Mouse (Mus musculus) left cerebral cortex, adult 8-10 months (tissue): ENCODE measurements around the gene Tmem132e. TPM values are rescaled to one million over a fixed set of nuclear protein-coding genes. Genes with fewer than 3 reads are reported as not detected.

ENCODE experiments used
- DNase-seq, 2 experiments: peaks; one replicate each; pipeline ENCODE4 v3.0.0; 2022; ENCODE audit warnings: low spot score in 2 of 2
- total RNA-seq, 4 experiments: library from RNA; stranded (reverse); gene quantifications; 2 replicates each; pipeline ENCODE4 v1.2.4; 2022

The Tmem132e gene
- total RNA-seq, 4 experiments from 2014 or later: 16.2 to 17.7 (median 17.1) TPM

GRCm38 (mm10) chr11:82428801-82429200 lies 40.1 kb downstream of the Tmem132e start:
- DNase-seq: no peak

GRCm38 (mm10) chr11:82434091-82434831 lies 45.6 kb downstream of the Tmem132e start:
- DNase-seq: no peak

DNA sequence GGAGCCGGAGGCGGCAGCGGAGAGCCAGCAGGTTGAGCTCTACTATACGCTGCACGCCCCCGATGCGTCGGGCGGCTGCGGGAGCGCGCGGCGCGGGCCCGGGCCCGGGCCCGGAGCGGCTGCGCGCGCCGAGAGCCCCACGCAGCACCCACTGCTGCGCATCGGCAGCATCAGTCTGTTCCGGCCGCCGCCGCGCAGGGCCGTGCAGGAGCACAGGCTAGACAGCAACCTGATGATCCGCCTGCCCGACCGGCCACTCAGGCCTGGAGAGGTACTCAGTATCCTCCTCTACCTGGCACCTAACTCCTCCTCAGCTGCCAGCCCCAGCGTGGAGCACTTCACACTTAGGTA lies 46.1 kb downstream of the Tmem132e start:
- no peak for DNase-seq

DNA sequence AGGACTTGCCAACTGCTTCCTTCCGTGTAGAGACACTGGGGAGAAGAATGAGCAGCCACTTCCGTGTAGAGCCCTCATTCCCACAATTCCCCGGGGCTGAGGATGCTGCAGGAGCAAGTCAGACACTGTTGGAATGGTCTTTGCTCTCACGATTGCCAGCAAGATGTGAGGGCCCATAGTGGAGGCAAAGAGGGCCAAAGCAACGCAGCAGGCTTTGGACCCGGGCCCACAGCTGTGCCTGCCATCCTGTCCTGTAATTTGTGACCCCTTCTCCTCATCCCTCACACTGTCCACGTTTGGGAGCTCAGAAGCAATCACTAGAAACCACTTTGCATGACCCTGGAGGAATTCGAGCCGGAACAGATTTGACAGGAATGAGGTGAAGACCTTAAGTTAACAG lies 59.8 kb downstream of the Tmem132e start:
- no peak for DNase-seq

GRCm38 (mm10) chr11:82452516-82452915 lies 63.8 kb downstream of the Tmem132e start:
- DNase-seq: no peak

DNA sequence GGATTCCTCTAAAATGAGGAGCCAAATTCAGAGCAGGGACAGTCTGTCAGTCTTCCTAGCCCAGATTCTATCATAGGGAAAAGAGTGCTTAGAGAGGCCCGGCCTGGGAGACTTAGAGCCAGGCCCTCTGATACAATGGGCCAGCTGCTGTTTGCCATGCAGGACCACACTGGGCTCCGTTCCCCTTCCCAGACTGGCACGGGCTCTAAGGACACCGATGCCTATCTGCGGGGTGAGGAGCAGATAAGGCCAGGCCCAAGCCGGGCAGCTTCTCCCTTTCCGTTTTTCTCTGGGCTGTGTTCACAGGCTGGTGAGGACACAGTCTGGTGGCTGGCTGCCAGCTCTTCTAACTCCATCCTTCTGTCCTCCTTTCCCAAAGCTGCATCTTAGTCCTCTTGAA lies 64.5 kb downstream of the Tmem132e start:
- DNase-seq: no peak

- DNase-seq: peak in 1 of 2 experiments; percentile 52
Observed at GRCm38 (mm10) chr11:82461326-82461725, 72.6 kb downstream of the Tmem132e start.

DNA sequence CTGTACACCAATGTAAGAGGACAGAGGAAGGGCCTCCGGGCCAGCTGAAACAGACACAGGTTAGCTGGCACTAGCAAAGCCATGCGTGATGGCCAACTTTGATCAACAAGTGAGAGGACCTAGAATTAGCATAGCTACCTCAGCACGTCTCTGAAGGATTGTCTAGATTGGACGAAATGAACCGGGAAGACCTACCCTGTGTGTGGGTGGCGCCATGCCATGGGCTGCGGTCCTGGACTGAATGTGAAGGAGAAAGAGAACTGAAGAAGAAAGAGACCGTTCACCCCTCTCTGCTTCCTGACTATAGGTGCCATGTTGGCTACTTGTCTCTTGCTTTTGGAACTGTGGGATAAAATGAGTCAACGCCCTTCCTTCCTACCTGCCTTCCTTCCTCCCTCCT lies 76.8 kb downstream of the Tmem132e start:
- DNase-seq: no peak

DNA sequence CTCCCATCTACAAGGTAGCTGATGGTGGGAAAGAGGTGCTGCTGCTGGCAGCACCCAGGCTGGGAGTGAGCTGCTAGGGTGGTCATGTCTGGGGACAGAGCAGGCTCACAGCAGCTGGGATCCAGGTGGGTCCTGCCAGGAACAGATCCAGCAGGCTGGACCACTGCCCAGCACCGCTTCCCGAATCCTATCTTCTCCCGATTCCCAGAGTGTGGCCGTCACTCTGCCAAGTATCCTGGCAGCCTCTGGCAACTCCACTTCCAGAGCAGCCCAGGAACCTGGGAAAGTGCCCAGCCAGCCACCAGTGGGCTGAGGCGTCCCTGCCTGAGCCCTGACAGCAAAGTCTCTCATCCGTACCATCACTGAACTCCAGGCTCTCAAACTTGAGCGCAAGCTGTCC lies 78.5 kb downstream of the Tmem132e start:
- DNase-seq: peak; percentile 15 to 57

GRCm38 (mm10) chr11:82471076-82471475 lies 82.4 kb downstream of the Tmem132e start:
- no peak for DNase-seq

DNA sequence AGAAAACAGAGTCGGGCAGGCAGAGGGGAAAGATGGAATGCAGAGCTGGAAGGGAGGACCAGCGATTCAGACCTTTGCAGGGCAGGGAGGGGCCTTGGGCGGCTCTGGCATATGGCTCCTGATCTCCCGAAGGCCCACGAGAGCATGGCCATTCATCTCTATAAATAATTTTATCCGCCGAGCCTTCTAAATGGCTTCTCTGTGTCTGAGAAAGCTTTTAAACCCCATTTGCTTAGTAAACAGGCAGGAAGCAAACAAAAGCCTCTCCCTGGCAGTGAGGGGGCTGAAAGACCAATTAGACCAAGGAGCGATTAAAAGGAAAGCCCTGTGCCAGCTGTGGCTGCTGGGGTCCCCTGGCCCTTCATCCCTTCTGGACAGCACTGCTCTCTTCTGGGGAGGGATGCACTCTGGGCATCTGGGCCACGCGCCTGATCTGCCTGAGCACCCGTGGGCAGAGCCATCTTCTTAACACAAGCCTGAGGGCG lies 84.5 kb downstream of the Tmem132e start:
- no peak for DNase-seq

DNA sequence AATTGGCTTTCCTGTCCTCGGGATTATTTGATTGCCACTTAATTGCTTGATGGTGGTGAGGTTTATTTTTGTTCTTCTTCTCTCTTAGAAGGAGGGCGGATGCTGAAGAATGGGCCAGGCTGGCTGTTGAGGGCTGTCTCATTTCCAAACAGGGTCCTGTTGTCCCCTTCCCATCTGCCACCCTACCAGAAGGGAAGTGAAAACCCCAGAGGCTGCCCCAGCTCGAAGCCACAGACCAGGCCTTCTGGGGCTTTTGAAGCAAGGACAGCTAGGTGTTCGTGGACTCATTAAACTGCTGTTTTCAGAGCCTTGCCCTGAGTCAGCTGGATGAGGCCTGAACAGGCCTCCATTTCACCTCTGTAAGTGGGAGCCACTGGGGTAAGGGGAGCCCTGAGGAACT lies 87.4 kb downstream of the Tmem132e start:
- DNase-seq: no peak

DNA sequence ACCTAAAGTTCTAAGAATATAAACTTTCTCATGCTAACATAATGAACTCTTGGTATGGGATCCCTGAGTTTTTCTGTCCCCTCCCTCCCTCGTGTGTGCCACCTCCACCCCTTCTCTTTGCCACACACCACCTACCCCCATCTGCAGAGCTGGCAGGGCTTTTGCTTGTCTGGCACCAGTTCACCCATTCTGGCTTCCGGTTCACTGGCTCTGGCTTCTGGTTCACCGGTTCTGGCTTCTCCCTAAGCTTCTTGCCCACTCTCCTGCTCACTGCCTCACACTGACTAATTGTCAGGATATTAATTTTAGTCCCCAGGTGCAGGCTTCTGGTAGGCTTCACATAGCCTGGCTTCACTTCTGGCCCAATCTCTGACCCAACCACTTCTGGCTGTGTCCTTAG lies 88.7 kb downstream of the Tmem132e start:
- DNase-seq: no peak

DNA sequence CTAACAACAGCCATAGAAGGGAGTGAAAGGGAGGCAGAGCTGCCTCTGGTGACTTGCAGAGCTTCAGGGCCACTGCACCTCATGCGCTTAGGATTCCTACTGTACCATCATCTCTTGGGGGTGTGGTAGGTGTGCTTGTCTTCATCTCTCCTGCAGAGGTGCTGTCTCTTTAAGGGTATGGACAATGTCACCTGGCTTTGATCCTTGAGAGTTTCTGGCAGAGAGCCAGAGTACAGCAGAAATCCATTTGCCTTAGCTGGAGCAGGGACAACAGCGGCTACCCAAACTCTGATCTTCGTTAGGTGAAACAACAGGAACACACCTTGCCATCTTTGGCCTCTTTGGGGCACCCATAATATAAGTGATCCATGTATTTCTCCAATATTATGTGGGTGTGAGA lies 92.2 kb downstream of the Tmem132e start:
- DNase-seq: no peak

- DNase-seq: no peak
Observed at GRCm38 (mm10) chr11:82487359-82488086, 98.8 kb downstream of the Tmem132e start.

DNA sequence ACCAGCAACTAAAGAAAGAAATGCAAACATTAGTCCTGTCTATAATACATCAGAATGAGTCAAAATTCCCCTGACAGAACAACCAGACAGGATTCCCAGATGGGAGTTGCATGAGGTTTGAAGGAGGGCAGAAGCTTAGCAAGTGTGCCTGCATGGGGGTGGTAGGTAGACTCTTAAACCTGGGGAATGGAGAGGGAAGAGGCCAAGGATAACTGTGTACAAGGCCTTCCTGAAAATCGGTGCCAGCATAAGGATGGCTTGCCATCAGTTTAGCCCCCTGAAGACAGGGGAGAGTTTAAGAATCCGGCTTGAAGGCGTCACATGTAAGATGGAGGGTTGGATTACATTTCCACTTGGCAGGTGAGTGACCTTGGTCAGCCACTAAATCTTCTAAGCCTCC lies 102.2 kb downstream of the Tmem132e start:
- DNase-seq: no peak

Other genes starting within 250 kb of the Tmem132e start
- gene Ccl1, start 83.2 kb upstream of the Tmem132e start, total RNA-seq: not detected